Comparison of ENCODE assay signal across 8 mouse cellular contexts in genomic region chr2:174438737-174439449, GRCm38 (mm10). TPM values are rescaled to one million over a fixed set of nuclear protein-coding genes. Genes with fewer than 3 reads are reported as not detected.
DNase-seq lines count a peak whose midpoint lies in the region; ATAC-seq and TF ChIP-seq lines count a peak whose summit lies in the region.

Gene Ctsz, minus strand, starts transcription at chr2:174439039.

- no peaks in the 10 kb centered on the region for H3K36me3 ChIP-seq in hindbrain, postnatal 0 days (ENCODE audit: insufficient read depth, low read length)

- peak within 1 kb of the TSS; percentile 68 for H3K4me2 ChIP-seq in hindbrain, postnatal 0 days (ENCODE audit: low read depth, low read length)

- no peak within 1 kb of the TSS; the same call in 1 of the 2 replicates for H3K27ac ChIP-seq in hindbrain, postnatal 0 days

- peak; percentile 37 to 53 for DNase-seq in cerebellum, postnatal 36 days
- peak; percentile 79 for DNase-seq in gastrocnemius, postnatal 10 days
- peak; percentile 50 for DNase-seq in hindbrain, postnatal 0 days (ENCODE audit: low spot score)
- DNase-seq in left cerebral cortex, adult 8-10 months (ENCODE audit: low spot score in 2 of 2) = peak; percentile 28 to 36
- DNase-seq in right cerebral cortex, adult 2 months (ENCODE audit: low spot score in 2 of 2) = peak; percentile 19 to 43
- DNase-seq in urinary bladder, postnatal 36 days (ENCODE audit: low spot score in 2 of 2) = peak; percentile 46 to 73

- no peak for TF ChIP-seq CTCF in hindbrain, postnatal 0 days (IDR thresholded peaks at IDR 0.05; ENCODE audit: low read depth)

- H3K9ac ChIP-seq in hindbrain, postnatal 0 days (replicated peaks; ENCODE audit: low read length) = peak within 1 kb of the TSS; percentile 58

- WGBS in hindbrain, postnatal 0 days = 2% methylated on average over 38 of the region's 38 CpGs

- peak within 1 kb of the TSS; percentile 46 for H3K4me3 ChIP-seq in hindbrain, postnatal 0 days (ENCODE audit: low read length)

- no peaks in the 10 kb centered on the region for H3K9me3 ChIP-seq in hindbrain, postnatal 0 days (ENCODE audit: low read length)

- peaks cover 12% of the 10 kb centered on the region for H3K4me1 ChIP-seq in hindbrain, postnatal 0 days (ENCODE audit: insufficient read depth, low read length)

- peak; percentile 71 for ATAC-seq in activated CD4-positive, CD25-positive, alpha-beta regulatory T cell, adult 4 months
- peak; percentile 69 for ATAC-seq in hindbrain, postnatal 0 days
- peak; percentile 38 for ATAC-seq in megakaryocyte, adult 5-6 weeks (ENCODE audit: poor library complexity, severe bottlenecking)

- H3K27me3 ChIP-seq in hindbrain, postnatal 0 days (ENCODE audit: insufficient read depth, low read length) = no peaks in the 10 kb centered on the region

RNA-seq across cellular contexts. Expression of gene Ctsz, which starts in this region (rescaled TPM):
- 100 to 1,000 TPM in 1 of 2 experiments, 10 to 100 TPM in 1; 84.4 to 120 TPM for polyA plus RNA-seq in activated CD4-positive, CD25-positive, alpha-beta regulatory T cell, adult 4 months (2017; shearing (Covaris generic))
- total RNA-seq in gastrocnemius, postnatal 10 days (2021) = 10 to 100 TPM; 50.7 to 73.8 TPM
- total RNA-seq in hindbrain, postnatal 0 days (2014; rRNA removed) = 66.9 and 67.0 TPM in 2 replicates
- 69.7 and 72.3 TPM in 2 replicates for polyA plus RNA-seq in hindbrain, postnatal 0 days (2015; fragmentation: Nextera tagmentation; extraction: Ambion mirVana)
- 100 to 1,000 TPM in 2 of 4 experiments, 10 to 100 TPM in 2; 46.1 to 188 (median 93.9) TPM for total RNA-seq in left cerebral cortex, adult 8-10 months (2022)
- 265 and 282 TPM in 2 replicates for total RNA-seq in megakaryocyte, adult 5-6 weeks (2015)
- 388 and 414 TPM in 2 replicates for total RNA-seq in megakaryocyte, adult 5-6 weeks (2017)
